Mouse (Mus musculus) heart, adult 9 months (tissue): ENCODE data around the gene Lrsam1.
A peak's percentile ranks its signal among the peaks of the same experiment; 100 is the strongest.
"Not testable (repeated sequence)": the region's sequence is repeated elsewhere in the genome, so short reads cannot be mapped to it uniquely, and the experiment has no call there.

ENCODE experiments used
- DNase-seq, 2 experiments: peaks; one replicate each; pipeline ENCODE4 v3.0.0; 2022; ENCODE audit warnings: low spot score in 2 of 2

Lrsam1 gene

GRCm38 (mm10) chr2:32961192-32961995 lies at the start of gene Lrsam1, which contains the start of gene Rpl12:
Gene Lrsam1 (minus strand): TSS chr2:32961614.
Gene Rpl12 (plus strand): TSS chr2:32961559.
- DNase-seq = peak; percentile 95

- not testable (repeated sequence) for DNase-seq
These were observed 47.6 kb upstream of the Lrsam1 start for GRCm38 (mm10) chr2:33009055-33009454.

- DNase-seq = no peak
These were observed 43.6 kb upstream of the Lrsam1 start for GRCm38 (mm10) chr2:33005041-33005440.

- no peak for DNase-seq
These were observed 40.7 kb upstream of the Lrsam1 start for GRCm38 (mm10) chr2:33002144-33002543.

- no peak for DNase-seq
These were observed 38.3 kb upstream of the Lrsam1 start for GRCm38 (mm10) chr2:32999752-33000151.

GRCm38 (mm10) chr2:32997792-32998191 lies 36.4 kb upstream of the Lrsam1 start:
- no peak for DNase-seq

- DNase-seq = no peak
These were observed 35.7 kb upstream of the Lrsam1 start for GRCm38 (mm10) chr2:32997081-32997480.

GRCm38 (mm10) chr2:32992130-32992529 lies 30.7 kb upstream of the Lrsam1 start:
- DNase-seq = no peak

GRCm38 (mm10) chr2:32990167-32990832 lies 28.9 kb upstream of the Lrsam1 start:
- DNase-seq = no peak

- DNase-seq = no peak
These were observed 28.0 kb upstream of the Lrsam1 start for GRCm38 (mm10) chr2:32989376-32989775.

- no peak for DNase-seq
These were observed 24.4 kb upstream of the Lrsam1 start for GRCm38 (mm10) chr2:32985844-32986243.

- no peak for DNase-seq
These were observed 22.2 kb upstream of the Lrsam1 start for GRCm38 (mm10) chr2:32983617-32984016.

GRCm38 (mm10) chr2:32982700-32983099 lies 21.3 kb upstream of the Lrsam1 start:
- DNase-seq = no peak

GRCm38 (mm10) chr2:32981725-32982271 lies 20.4 kb upstream of the Lrsam1 start, which contains the start of gene Slc2a8:
Gene Slc2a8 (minus strand): TSS chr2:32982083.
- peak; percentile 93 to 98 for DNase-seq

GRCm38 (mm10) chr2:32981281-32981680 lies 19.9 kb upstream of the Lrsam1 start:
- DNase-seq = no peak

GRCm38 (mm10) chr2:32979675-32980074 lies 18.3 kb upstream of the Lrsam1 start:
- no peak for DNase-seq

GRCm38 (mm10) chr2:32978675-32979074 lies 17.3 kb upstream of the Lrsam1 start:
- DNase-seq = no peak

GRCm38 (mm10) chr2:32977114-32977513 lies 15.7 kb upstream of the Lrsam1 start:
- DNase-seq = no peak

- DNase-seq = no peak
These were observed 12.8 kb upstream of the Lrsam1 start for GRCm38 (mm10) chr2:32974216-32974615.

- DNase-seq = no peak
These were observed 9.8 kb upstream of the Lrsam1 start for GRCm38 (mm10) chr2:32971235-32971634.

- DNase-seq = peak; percentile 67 to 72
These were observed 7.9 kb upstream of the Lrsam1 start for GRCm38 (mm10) chr2:32969326-32969725.

GRCm38 (mm10) chr2:32968024-32968614 lies 6.7 kb upstream of the Lrsam1 start:
- DNase-seq = no peak
